Mouse (Mus musculus) hindbrain, embryonic 16.5 days (tissue): ENCODE data around the gene Mphosph10. TPM values are rescaled to one million over a fixed set of nuclear protein-coding genes. Genes with fewer than 3 reads are reported as not detected.
A peak's percentile ranks its signal among the peaks of the same experiment; 100 is the strongest.

Experiments
- ATAC-seq: fragments of 200-750 bp; cut with Nextera tagmentation; 2 replicates; pipeline ENCODE4 v1.8.0; 2017; ENCODE audit warnings: moderate TSS enrichment, moderate library complexity
- H3K27ac ChIP-seq: fragments of 300-500 bp; sonication (generic); 2 replicates; pipeline ENCODE4 v1.5.1; 2014; ENCODE audit warnings: low read depth, mild to moderate bottlenecking, control low read depth, low read length, moderate library complexity
- H3K27me3 ChIP-seq: fragments of 300-500 bp; sonication (generic); replicated peaks from 2 replicates; pipeline ENCODE4 v1.6.1; 2014; ENCODE audit warnings: low read length; ENCODE audit not compliant: control insufficient read depth, insufficient read depth
- H3K36me3 ChIP-seq: fragments of 300-500 bp; sonication (generic); 2 replicates; pipeline ENCODE4 v1.6.1; 2014; ENCODE audit warnings: mild to moderate bottlenecking, low read length, moderate library complexity, mixed read lengths; ENCODE audit not compliant: control insufficient read depth, insufficient read depth
- H3K4me1 ChIP-seq: fragments of 300-500 bp; sonication (generic); 2 replicates; pipeline ENCODE4 v1.6.1; 2014; ENCODE audit warnings: low read depth, low read length; ENCODE audit not compliant: control insufficient read depth, insufficient read depth
- H3K4me2 ChIP-seq: fragments of 300-500 bp; sonication (generic); 2 replicates; pipeline ENCODE4 v1.6.1; 2014; ENCODE audit warnings: mild to moderate bottlenecking, low read length, control low read depth, moderate library complexity
- H3K4me3 ChIP-seq: fragments of 300-500 bp; sonication (generic); 2 replicates; pipeline ENCODE4 v1.5.1; 2014; ENCODE audit warnings: mild to moderate bottlenecking, low read length, control low read depth, moderate library complexity
- H3K9ac ChIP-seq: fragments of 300-500 bp; sonication (generic); 2 replicates; pipeline ENCODE4 v1.6.1; 2014; ENCODE audit warnings: low read depth, mild to moderate bottlenecking, control low read depth, low read length, moderate library complexity
- H3K9me3 ChIP-seq: fragments of 300-500 bp; sonication (generic); 2 replicates; pipeline ENCODE4 v1.6.1; 2014; ENCODE audit warnings: mild to moderate bottlenecking, low read length, moderate library complexity; ENCODE audit not compliant: control insufficient read depth
- WGBS: fragments of 180-500 bp; shearing (Covaris S2); extraction: QIAGEN DNeasy Blood & Tissue Kit; methylation state at CpG from one replicate; pipeline ENCODE4 v1.1.7; 2014; 5-methylcytosine and 5-hydroxymethylcytosine counted together
- polyA plus RNA-seq: library from polyadenylated mRNA; unstranded; fragments of >200 nt; fragmentation: Nextera tagmentation; extraction: Ambion mirVana; gene quantifications from 2 replicates; pipeline ENCODE4 v1.2.1, GENCODE M21; 2015

Gene Mphosph10
- polyA plus RNA-seq: 21.3 and 22.8 TPM in 2 replicates

- peak within 1 kb of the TSS; percentile 82 for H3K4me3 ChIP-seq
- no peaks in the 10 kb centered on the region for H3K27me3 ChIP-seq
- WGBS: under 1% methylated on average over 53 of the region's 54 CpGs
- peaks cover 3% of the 10 kb centered on the region for H3K36me3 ChIP-seq
- H3K27ac ChIP-seq: peak within 1 kb of the TSS; percentile 85
- peak within 1 kb of the TSS; percentile 85 for H3K9ac ChIP-seq
- H3K9me3 ChIP-seq: no peaks in the 10 kb centered on the region
- peak; percentile 99 for ATAC-seq
- H3K4me1 ChIP-seq: peaks cover 9% of the 10 kb centered on the region
- H3K4me2 ChIP-seq: peak within 1 kb of the TSS; percentile 72
Measured at GRCm38 (mm10) chr7:64392122-64392818, at the start of gene Mphosph10, which contains the start of gene Mcee. Gene Mphosph10 (minus strand): TSS chr7:64392268. Gene Mcee (plus strand): TSS chr7:64392607.

- Histone ChIP-seq H3K4me2 (no peak overlapping the region), H3K27ac (no peak overlapping the region), H3K4me3 (no peak overlapping the region), H3K36me3 (no peaks in the 10 kb centered on the region), H3K9me3 (no peaks in the 10 kb centered on the region), H3K9ac (no peak overlapping the region), H3K27me3 (no peaks in the 10 kb centered on the region), H3K4me1 (no peaks in the 10 kb centered on the region)
- 65% methylated on average over 8 of the region's 8 CpGs for WGBS
- no peak for ATAC-seq
Measured at GRCm38 (mm10) chr7:64440519-64440918, 48.5 kb upstream of the Mphosph10 start.

GRCm38 (mm10) chr7:64439595-64440518 lies 47.8 kb upstream of the Mphosph10 start:
- Histone ChIP-seq H3K9me3 (no peaks in the 10 kb centered on the region), H3K4me3 (no peak overlapping the region), H3K27me3 (no peaks in the 10 kb centered on the region), H3K4me1 (no peaks in the 10 kb centered on the region), H3K9ac (no peak overlapping the region), H3K4me2 (no peak overlapping the region), H3K36me3 (no peaks in the 10 kb centered on the region), H3K27ac (no peak overlapping the region)
- peak; percentile 83 for ATAC-seq
- WGBS: 41% methylated on average over 5 of the region's 5 CpGs

GRCm38 (mm10) chr7:64424861-64425260 lies 32.8 kb upstream of the Mphosph10 start:
- Histone ChIP-seq H3K4me1 (no peaks in the 10 kb centered on the region), H3K9me3 (no peaks in the 10 kb centered on the region), H3K4me3 (no peak overlapping the region), H3K9ac (no peak overlapping the region), H3K27ac (no peak overlapping the region), H3K4me2 (no peak overlapping the region), H3K36me3 (no peaks in the 10 kb centered on the region), H3K27me3 (no peaks in the 10 kb centered on the region)
- 63% methylated on average over 5 of the region's 5 CpGs for WGBS
- peak; percentile 60; the same call in 1 of the 2 replicates for ATAC-seq

- Histone ChIP-seq H3K36me3 (no peaks in the 10 kb centered on the region), H3K4me2 (no peak overlapping the region), H3K4me1 (no peaks in the 10 kb centered on the region), H3K27me3 (no peaks in the 10 kb centered on the region), H3K9me3 (no peaks in the 10 kb centered on the region), H3K4me3 (no peak overlapping the region), H3K27ac (no peak overlapping the region), H3K9ac (no peak overlapping the region)
- WGBS: 96% methylated on average over 8 of the region's 8 CpGs
- ATAC-seq: no peak
Measured at GRCm38 (mm10) chr7:64403989-64404388, 11.9 kb upstream of the Mphosph10 start.

- WGBS: 88% methylated on average over 4 of the region's 4 CpGs
- ATAC-seq: no peak
Measured at GRCm38 (mm10) chr7:64402452-64402851, 10.4 kb upstream of the Mphosph10 start.

GRCm38 (mm10) chr7:64400725-64401124 lies 8.7 kb upstream of the Mphosph10 start:
- Histone ChIP-seq H3K9me3 (no peaks in the 10 kb centered on the region), H3K27ac (no peak overlapping the region), H3K36me3 (no peaks in the 10 kb centered on the region), H3K4me3 (no peak overlapping the region), H3K4me1 (no peaks in the 10 kb centered on the region), H3K27me3 (no peaks in the 10 kb centered on the region), H3K4me2 (no peak overlapping the region), H3K9ac (no peak overlapping the region)
- 86% methylated on average over 1 of the region's 1 CpGs for WGBS
- no peak for ATAC-seq

More at GRCm38 (mm10) chr7:64402452-64402851, 10.4 kb upstream of the Mphosph10 start:
- H3K4me3 ChIP-seq: no peak overlapping the region
- no peaks in the 10 kb centered on the region for H3K9me3 ChIP-seq
- no peaks in the 10 kb centered on the region for H3K4me1 ChIP-seq
- H3K36me3 ChIP-seq: no peaks in the 10 kb centered on the region
- no peaks in the 10 kb centered on the region for H3K27me3 ChIP-seq
- no peak overlapping the region for H3K4me2 ChIP-seq
- no peak overlapping the region for H3K9ac ChIP-seq
- H3K27ac ChIP-seq: no peak overlapping the region

GRCm38 (mm10) chr7:64392819-64393151 lies 717 bp upstream of the Mphosph10 start:
- Histone ChIP-seq H3K4me2 (peak overlapping the region; percentile 72), H3K4me3 (peak overlapping the region; percentile 82), H3K4me1 (peaks cover 9% of the 10 kb centered on the region), H3K27me3 (no peaks in the 10 kb centered on the region), H3K36me3 (peaks cover 2% of the 10 kb centered on the region; the same call in 1 of the 2 replicates), H3K9ac (peak overlapping the region; percentile 85), H3K27ac (peak overlapping the region; percentile 85), H3K9me3 (no peaks in the 10 kb centered on the region)
- no peak; the same call in 1 of the 2 replicates for ATAC-seq
- WGBS: 0% methylated on average over 15 of the region's 15 CpGs

- Histone ChIP-seq H3K9me3 (no peaks in the 10 kb centered on the region), H3K9ac (peak overlapping the region; percentile 85), H3K27me3 (no peaks in the 10 kb centered on the region), H3K36me3 (peaks cover 8% of the 10 kb centered on the region), H3K27ac (no peak overlapping the region; the same call in 1 of the 2 replicates), H3K4me1 (peaks cover 9% of the 10 kb centered on the region), H3K4me2 (peak overlapping the region; percentile 72), H3K4me3 (peak overlapping the region; percentile 82)
- WGBS: 4% methylated on average over 8 of the region's 8 CpGs
- no peak for ATAC-seq
Measured at GRCm38 (mm10) chr7:64391479-64391878, 589 bp downstream of the Mphosph10 start.
